Mouse (Mus musculus) liver, adult 2 months (tissue): ENCODE results near the gene 1500011B03Rik.

Experiments
- CTCF ChIP-seq: fragments of 200-500 bp; IDR thresholded peaks from 2 replicates; pipeline ENCODE4 v1.5.1; 2011; ENCODE audit warnings: low read depth, low read length, control low read depth
- POLR2A ChIP-seq: fragments of 200-500 bp; IDR thresholded peaks from 2 replicates; pipeline ENCODE4 v1.6.1; 2011; ENCODE audit warnings: low read length, control low read depth; ENCODE audit not compliant: insufficient read depth; ENCODE audit errors: extremely low read depth

- TF ChIP-seq POLR2A (no peak), CTCF (no peak)
Observed at GRCm38 (mm10) chr5:114784622-114785165, 38.6 kb downstream of the 1500011B03Rik start.
